Mouse (Mus musculus): ENCODE data around the gene Mtm1.
"Not testable (repeated sequence)": the region's sequence is repeated elsewhere in the genome, so short reads cannot be mapped to it uniquely, and the experiment has no call there.

The Mtm1 gene

DNA sequence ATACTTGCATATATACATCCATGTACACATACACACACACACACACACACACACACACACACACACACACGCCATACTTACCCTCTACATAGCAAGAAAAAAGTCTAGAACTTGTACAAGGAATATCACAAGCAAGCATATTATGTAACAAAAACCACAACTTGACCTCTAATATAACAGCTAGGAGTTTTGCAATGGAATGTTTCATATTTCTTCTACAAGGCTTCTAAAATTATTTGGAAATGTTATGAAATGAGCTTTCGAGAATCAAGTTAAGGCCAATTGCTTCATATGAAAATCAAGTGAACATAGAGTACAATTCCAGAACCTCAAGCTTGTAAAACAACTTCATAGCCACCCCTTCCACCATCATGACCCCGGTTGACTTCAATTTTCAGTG is 74.9 kb downstream of the Mtm1 start:
- no peak for DNase-seq (ENCODE audit: low read depth, low spot score)

DNA sequence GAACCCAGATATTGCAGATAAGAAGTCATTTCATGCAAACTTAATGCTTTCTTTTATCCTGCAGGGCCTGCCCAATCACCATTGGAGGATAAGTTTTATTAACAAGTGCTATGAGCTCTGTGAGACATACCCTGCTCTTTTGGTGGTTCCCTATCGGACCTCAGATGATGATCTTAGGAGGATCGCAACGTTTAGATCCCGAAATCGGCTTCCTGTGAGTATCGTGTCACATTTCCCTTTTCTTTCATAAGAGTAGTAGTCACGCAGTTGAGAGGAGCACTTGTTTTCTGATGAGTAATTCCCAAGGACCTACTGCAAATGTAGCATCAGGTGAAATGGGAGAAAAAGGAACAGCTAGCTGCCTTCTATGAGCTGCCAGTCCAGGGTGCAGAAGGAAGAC is 76.5 kb downstream of the Mtm1 start:
- DNase-seq (ENCODE audit: low read depth, low spot score): no peak

DNA sequence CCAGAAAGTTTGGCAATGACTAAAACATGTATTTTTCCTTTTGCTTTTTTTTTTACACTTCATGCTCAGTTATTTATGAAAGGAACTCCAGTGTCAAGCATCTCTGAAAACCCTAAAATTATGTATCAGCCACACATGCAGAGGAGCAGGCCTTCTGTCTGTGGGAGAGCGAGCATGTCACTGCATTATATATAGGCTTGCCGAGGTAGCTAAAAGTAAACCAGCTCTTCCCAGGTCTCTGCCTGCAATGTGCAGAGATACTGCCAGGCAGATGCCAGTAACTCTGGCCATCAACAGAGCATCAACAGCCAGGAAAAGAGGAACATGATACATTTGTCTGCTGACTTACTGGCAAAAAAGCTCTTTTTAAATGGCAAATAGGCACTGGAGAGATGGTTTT is 83.6 kb downstream of the Mtm1 start:
- no peak for DNase-seq (ENCODE audit: low read depth, low spot score)

DNA sequence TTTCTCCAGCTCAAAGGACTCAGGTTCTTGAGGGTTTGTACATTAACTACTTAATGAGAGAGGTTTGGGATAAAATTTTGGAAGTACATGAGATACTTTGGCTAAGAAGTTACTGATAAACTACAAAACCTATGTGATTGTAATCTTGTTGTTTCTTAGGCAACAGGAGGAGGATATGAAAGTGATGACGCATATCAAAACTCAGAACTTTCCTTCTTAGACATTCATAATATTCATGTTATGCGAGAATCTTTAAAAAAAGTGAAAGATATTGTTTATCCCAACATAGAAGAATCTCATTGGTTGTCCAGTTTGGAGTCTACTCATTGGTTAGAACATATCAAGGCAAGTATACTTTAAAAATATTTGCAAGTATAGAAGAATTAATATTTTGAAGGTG is 85.4 kb downstream of the Mtm1 start:
- DNase-seq (ENCODE audit: low read depth, low spot score): no peak

DNA sequence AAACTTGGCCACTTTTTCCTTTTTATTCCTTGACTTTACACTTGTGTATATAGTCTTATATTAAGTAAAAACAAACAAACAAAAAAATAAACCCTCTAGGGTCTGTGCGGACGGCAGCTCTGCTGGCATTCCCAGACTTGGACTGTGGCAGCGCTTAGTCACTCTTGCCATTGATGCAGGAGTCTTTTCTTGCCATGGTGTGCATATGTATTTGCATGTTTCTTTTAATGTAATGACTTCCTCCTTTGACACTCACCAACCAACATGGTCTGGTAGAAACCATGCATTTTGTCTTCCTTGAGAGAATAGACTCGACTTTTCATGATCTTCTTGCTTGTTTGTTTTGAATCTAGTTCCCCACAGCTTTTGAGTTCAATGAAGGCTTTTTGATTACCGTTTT is 91.6 kb downstream of the Mtm1 start:
- DNase-seq (ENCODE audit: low read depth, low spot score): no peak

DNA sequence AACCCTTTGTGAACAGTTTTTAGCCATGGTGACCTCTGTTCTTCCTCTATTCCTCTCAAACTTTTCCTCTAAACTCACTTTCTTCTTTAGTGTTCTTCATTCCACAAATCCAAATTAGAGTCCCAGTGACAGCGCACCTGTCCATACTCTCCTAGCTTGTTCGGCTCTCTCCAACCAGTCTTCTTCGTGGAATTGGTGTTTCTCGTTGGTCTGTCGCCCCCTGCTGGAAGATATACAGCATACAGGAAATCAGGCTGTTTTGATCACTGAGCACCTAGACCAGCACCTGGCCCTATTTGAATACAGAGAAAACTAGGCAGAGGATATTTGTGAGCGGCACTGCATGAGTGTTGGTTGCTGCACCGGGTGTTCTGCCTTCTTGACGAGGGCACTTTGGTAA is 100.7 kb downstream of the Mtm1 start:
- peak; percentile 43 for DNase-seq (ENCODE audit: low read depth, low spot score)

DNA sequence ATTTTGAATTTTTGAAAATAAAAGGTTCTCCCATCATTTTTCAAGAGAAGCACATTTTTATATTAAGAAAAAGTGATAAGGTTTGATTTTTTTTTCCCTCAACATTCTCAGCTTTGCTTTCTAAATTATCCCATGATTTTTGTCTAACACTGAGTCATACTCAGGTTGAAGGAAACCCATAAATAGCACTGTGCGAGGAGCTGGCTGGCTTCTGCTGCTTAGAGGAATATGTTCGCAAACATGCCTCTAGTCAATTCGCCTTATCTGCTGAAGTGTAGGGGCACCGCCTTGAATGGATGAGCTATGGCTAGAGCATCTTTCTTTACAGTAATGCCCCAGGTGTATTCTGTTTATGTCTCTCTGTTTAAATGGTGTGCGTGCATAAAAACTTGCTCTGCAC is 103.8 kb downstream of the Mtm1 start:
- DNase-seq (ENCODE audit: low read depth, low spot score): no peak

DNA sequence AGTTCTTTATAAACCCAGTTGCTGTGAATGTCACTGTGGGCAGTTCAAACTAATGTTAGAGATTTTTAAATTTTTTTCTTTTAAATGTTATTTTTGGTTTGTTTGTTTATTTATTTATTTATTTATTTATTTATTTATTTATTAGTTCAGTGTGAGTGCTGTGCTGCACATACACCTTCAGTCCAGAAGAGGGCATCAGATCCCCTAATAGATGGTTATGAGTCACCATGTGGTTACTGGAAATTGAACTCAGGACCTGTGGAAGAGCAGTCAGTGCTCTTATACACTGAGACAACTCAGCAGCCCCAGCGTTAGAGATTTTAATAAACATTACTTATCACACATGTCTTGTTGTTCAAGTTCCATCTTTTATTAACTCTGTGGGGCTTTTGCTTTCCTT is 141.5 kb downstream of the Mtm1 start:
- DNase-seq (ENCODE audit: low read depth, low spot score): no peak

DNA sequence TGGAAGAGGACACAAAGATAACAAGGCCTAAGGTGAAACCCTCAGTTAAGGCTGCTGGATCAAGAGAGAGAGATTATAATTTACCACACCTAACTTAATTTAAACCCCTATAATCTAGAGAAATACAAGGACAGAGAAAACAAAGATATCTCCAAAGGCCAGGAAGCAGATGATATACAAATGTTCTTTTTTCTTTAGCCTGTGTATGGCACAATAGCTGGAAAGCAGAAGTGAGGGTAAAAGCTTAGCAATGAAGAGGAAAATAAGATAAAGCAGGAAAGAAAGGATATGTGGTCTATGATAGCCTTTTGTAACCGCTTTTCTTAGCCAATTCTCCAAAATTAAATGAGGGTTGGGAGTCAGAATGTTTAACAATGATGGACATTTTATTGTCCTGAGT is 144.8 kb downstream of the Mtm1 start:
- no peak for DNase-seq (ENCODE audit: low read depth, low spot score)

DNA sequence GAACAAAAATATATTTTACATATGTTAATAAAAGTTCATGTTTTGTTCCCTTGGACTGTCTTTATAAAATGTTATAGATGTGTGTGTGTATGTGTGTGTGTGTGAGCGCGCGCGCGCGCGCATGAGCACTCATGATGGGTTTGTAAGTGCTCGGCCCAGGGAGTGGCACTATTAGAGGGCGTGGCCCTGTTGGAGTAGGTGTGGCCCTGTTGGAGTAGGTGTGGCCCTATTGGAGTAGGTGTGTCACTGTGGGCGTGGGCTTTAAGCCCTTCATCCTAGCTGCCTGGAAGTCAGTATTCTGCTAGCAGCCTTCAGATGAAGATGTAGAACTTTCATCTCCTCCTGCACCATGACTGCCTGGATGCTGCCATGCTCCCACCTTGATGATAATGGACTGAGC is 151.2 kb downstream of the Mtm1 start:
- not testable (repeated sequence) for DNase-seq (ENCODE audit: low read depth, low spot score)

DNA sequence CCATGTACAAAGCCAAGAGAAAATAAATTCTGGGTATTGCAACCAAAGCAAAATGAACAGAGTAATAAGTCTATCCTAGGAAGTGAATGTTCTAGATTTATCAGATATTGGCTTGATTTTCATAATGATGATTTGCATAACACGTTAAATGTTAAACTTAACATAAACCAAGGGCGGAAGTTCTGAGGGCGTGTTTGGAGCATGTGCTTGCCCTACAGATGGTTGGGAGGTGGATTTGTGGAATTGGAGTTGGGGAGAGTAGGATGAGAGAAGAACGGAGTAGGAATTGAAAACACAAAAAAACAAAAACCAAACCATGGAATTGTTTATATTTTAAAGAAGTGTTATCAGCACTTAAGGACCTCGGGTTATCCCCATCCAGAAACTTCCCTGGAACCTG is 153.5 kb downstream of the Mtm1 start:
- no peak for DNase-seq (ENCODE audit: low read depth, low spot score)

DNA sequence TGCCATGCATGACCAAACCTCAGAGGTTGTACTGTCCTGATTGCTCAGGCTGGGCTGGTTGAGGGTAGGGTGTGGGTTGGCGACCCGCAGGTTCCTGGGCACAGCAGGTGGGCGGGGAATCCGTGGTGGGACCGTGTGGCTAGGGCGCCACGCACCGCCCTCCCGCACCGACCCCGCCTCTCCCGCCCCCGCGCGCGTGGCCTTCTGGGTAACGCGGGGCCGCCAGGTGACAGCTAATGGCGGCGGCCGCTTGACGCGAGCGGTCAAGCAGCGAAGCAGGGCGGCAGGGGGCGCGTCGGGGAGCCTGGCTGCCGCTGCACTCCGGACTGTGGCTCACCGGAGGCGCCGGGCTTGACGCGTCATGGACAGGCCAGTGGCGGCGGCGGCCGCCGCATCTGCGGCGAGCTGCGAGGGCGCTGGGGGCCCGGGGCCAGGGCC is 154.0 kb downstream of the Mtm1 start, which contains the start of gene Mtmr1:
Gene Mtmr1 (plus strand): TSS at position 207 of the 438 bp plus-strand sequence.
- peak; percentile 59 for DNase-seq (ENCODE audit: low read depth, low spot score)

DNA sequence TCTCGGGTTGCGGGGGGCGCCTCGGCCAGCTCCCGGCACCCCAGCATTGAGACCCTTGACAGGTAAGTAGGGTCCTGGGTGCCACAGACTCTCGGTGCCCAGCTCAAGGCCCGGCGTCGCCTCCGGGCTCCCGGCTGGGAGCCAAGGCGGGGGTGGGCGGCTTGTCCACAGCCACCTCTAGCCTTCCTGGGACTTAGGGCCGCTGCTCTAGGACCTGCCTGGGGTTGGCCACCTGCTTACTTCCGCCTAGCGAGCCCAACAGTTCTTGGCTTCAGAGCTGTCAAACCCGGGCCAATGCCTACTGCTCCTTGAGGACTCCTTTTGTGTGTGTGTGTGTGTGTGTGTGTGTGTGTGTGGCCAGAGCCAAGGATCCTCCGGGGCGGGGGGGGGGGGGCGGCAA is 154.4 kb downstream of the Mtm1 start:
- DNase-seq (ENCODE audit: low read depth, low spot score): peak; percentile 11

Data from retina, postnatal 7 days (tissue).